Mouse (Mus musculus): ENCODE results near the gene BC004004. TPM values are rescaled to one million over a fixed set of nuclear protein-coding genes. Genes with fewer than 3 reads are reported as not detected.

BC004004 gene
- total and polyA plus RNA-seq, 3 experiments, result 81.8 to 86.3 TPM; not detected in 1

- TF ChIP-seq MXI1 (IDR thresholded peaks at IDR 0.05; ENCODE audit: low read depth, low read length) (no peak), MEF2A (IDR thresholded peaks at IDR 0.05; ENCODE audit: extremely low read depth, insufficient replicate concordance, low read depth, low read length, poor library complexity, severe bottlenecking) (no peak), CTCF (IDR thresholded peaks at IDR 0.05 in 2 of 3, conservative IDR thresholded peaks at IDR 0.05 in 1 of 3; ENCODE audit: control insufficient read depth in 1 of 3, insufficient read depth in 1 of 3, low read depth in 2 of 3, low read length in 3 of 3, poor library complexity in 1 of 3, severe bottlenecking in 1 of 3) (peak in 1 of 3 experiments; percentile 6; a peak in 1 of 6 replicates), POLR2A (IDR thresholded peaks at IDR 0.05; ENCODE audit: control insufficient read depth in 1 of 2, insufficient read depth in 1 of 2, low read depth in 1 of 2, low read length in 2 of 2, poor library complexity in 1 of 2) (no peak)
- Histone ChIP-seq H3K9me3 (replicated peaks; ENCODE audit: insufficient read depth, low read length) (no peaks in the 10 kb centered on the region), H3K36me3 (ENCODE audit: control insufficient read depth in 1 of 2, insufficient read depth in 2 of 2, low read length in 2 of 2) (peaks cover 3 to 6% of the 10 kb centered on the region in 2 experiments; a peak in 2 of 4 replicates), H3K4me3 (ENCODE audit: control insufficient read depth in 1 of 2, insufficient read depth in 1 of 2, low read depth in 2 of 2, low read length in 2 of 2) (no peak overlapping the region), H3K27ac (ENCODE audit: control insufficient read depth, low read depth, low read length) (no peak overlapping the region), H3K4me1 (ENCODE audit: control insufficient read depth in 1 of 2, insufficient read depth in 2 of 2, low read length in 2 of 2) (peaks cover 0 to 2% of the 10 kb centered on the region in 2 experiments; a peak in 1 of 4 replicates), H3K27me3 (ENCODE audit: control insufficient read depth in 1 of 2, insufficient read depth in 2 of 2, low read length in 2 of 2) (no peaks in the 10 kb centered on the region), H3K79me2 (ENCODE audit: control insufficient read depth, insufficient read depth, low read length, poor library complexity) (no peaks in the 10 kb centered on the region), H3K9ac (ENCODE audit: control insufficient read depth, low read depth, low read length, poor library complexity, severe bottlenecking) (no peak overlapping the region)
- DNase-seq (ENCODE audit: low read depth, low spot score), result no peak
Observed at GRCm38 (mm10) chr17:29293807-29294605, 25.4 kb downstream of the BC004004 start.

- Histone ChIP-seq H3K4me1 (ENCODE audit: control insufficient read depth in 1 of 2, insufficient read depth in 2 of 2, low read length in 2 of 2) (peaks cover 0 to 2% of the 10 kb centered on the region in 2 experiments; a peak in 1 of 4 replicates), H3K27me3 (ENCODE audit: control insufficient read depth in 1 of 2, insufficient read depth in 2 of 2, low read length in 2 of 2) (no peaks in the 10 kb centered on the region), H3K27ac (ENCODE audit: control insufficient read depth, low read depth, low read length) (no peak overlapping the region), H3K9me3 (replicated peaks; ENCODE audit: insufficient read depth, low read length) (no peaks in the 10 kb centered on the region), H3K36me3 (ENCODE audit: control insufficient read depth in 1 of 2, insufficient read depth in 2 of 2, low read length in 2 of 2) (peaks cover 3 to 10% of the 10 kb centered on the region in 2 experiments; a peak in 3 of 4 replicates), H3K9ac (ENCODE audit: control insufficient read depth, low read depth, low read length, poor library complexity, severe bottlenecking) (no peak overlapping the region), H3K4me3 (ENCODE audit: control insufficient read depth in 1 of 2, insufficient read depth in 1 of 2, low read depth in 2 of 2, low read length in 2 of 2) (no peak overlapping the region), H3K79me2 (ENCODE audit: control insufficient read depth, insufficient read depth, low read length, poor library complexity) (no peaks in the 10 kb centered on the region)
- DNase-seq (ENCODE audit: low read depth, low spot score), result no peak
- no peak for TF ChIP-seq MXI1 (IDR thresholded peaks at IDR 0.05; ENCODE audit: low read depth, low read length)
- TF ChIP-seq ZC3H11A (IDR thresholded peaks at IDR 0.05; ENCODE audit: low read depth, low read length), result no peak
- TF ChIP-seq CTCF (IDR thresholded peaks at IDR 0.05 in 2 of 3, conservative IDR thresholded peaks at IDR 0.05 in 1 of 3; ENCODE audit: control insufficient read depth in 1 of 3, insufficient read depth in 1 of 3, low read depth in 2 of 3, low read length in 3 of 3, poor library complexity in 1 of 3, severe bottlenecking in 1 of 3), result no peak
- no peak for TF ChIP-seq ELF1 (IDR thresholded peaks at IDR 0.05; ENCODE audit: low read depth, low read length)
- TF ChIP-seq GATA1 (IDR thresholded peaks at IDR 0.05; ENCODE audit: low read depth, low read length), result no peak
Observed at GRCm38 (mm10) chr17:29295835-29296234, 27.2 kb downstream of the BC004004 start.

- peaks cover 0 to 2% of the 10 kb centered on the region in 2 experiments; a peak in 1 of 4 replicates for H3K4me1 ChIP-seq (ENCODE audit: control insufficient read depth in 1 of 2, insufficient read depth in 2 of 2, low read length in 2 of 2)
- no peaks in the 10 kb centered on the region for H3K79me2 ChIP-seq (ENCODE audit: control insufficient read depth, insufficient read depth, low read length, poor library complexity)
- H3K9me3 ChIP-seq (replicated peaks; ENCODE audit: insufficient read depth, low read length), result no peaks in the 10 kb centered on the region
- peaks cover 3 to 10% of the 10 kb centered on the region in 2 experiments; a peak in 3 of 4 replicates for H3K36me3 ChIP-seq (ENCODE audit: control insufficient read depth in 1 of 2, insufficient read depth in 2 of 2, low read length in 2 of 2)
- no peaks in the 10 kb centered on the region for H3K27me3 ChIP-seq (ENCODE audit: control insufficient read depth in 1 of 2, insufficient read depth in 2 of 2, low read length in 2 of 2)
- H3K4me3 ChIP-seq (ENCODE audit: control insufficient read depth in 1 of 2, insufficient read depth in 1 of 2, low read depth in 2 of 2, low read length in 2 of 2), result no peak overlapping the region
- TF ChIP-seq MAFK (IDR thresholded peaks at IDR 0.05; ENCODE audit: borderline replicate concordance, low read depth, low read length) (no peak), TCF12 (IDR thresholded peaks at IDR 0.05; ENCODE audit: low read depth, low read length) (no peak), MEF2A (IDR thresholded peaks at IDR 0.05; ENCODE audit: extremely low read depth, insufficient replicate concordance, low read depth, low read length, poor library complexity, severe bottlenecking) (no peak), NRF1 (IDR thresholded peaks at IDR 0.05; ENCODE audit: insufficient read depth, low read depth, low read length, poor library complexity, severe bottlenecking) (no peak), ZNF384 (IDR thresholded peaks at IDR 0.05; ENCODE audit: low read depth, low read length) (no peak), ZC3H11A (IDR thresholded peaks at IDR 0.05; ENCODE audit: low read depth, low read length) (no peak)
- no peak for DNase-seq (ENCODE audit: low read depth, low spot score)
- H3K27ac ChIP-seq (ENCODE audit: control insufficient read depth, low read depth, low read length), result no peak overlapping the region
- H3K9ac ChIP-seq (ENCODE audit: control insufficient read depth, low read depth, low read length, poor library complexity, severe bottlenecking), result no peak overlapping the region
Observed at GRCm38 (mm10) chr17:29297321-29297720, 28.7 kb downstream of the BC004004 start.

All from MEL (cell line).